Mouse (Mus musculus) CH12.LX (cell line): ENCODE measurements around the gene Efnb1.

ENCODE experiments used
- CTCF ChIP-seq, 2 experiments: IDR thresholded peaks in 1 of 2; conservative IDR thresholded peaks in 1 of 2; 2 replicates each; pipeline ENCODE4 v1.5.1; 2011 to 2012; ENCODE audit warnings: low read depth in 2 of 2, low read length in 2 of 2, improper control_type of control experiment in 1 of 2, inconsistent platforms in 1 of 2, mild to moderate bottlenecking in 1 of 2, moderate library complexity in 1 of 2
- E2F4 ChIP-seq: IDR thresholded peaks from 2 replicates; pipeline ENCODE4 v1.6.1; 2011; ENCODE audit warnings: low read depth, low read length, improper control_type of control experiment; ENCODE audit not compliant: insufficient replicate concordance
- ELF1 ChIP-seq: IDR thresholded peaks from 2 replicates; pipeline ENCODE4 v1.6.1; 2014; ENCODE audit warnings: low read depth, mild to moderate bottlenecking, inconsistent platforms, low read length, improper control_type of control experiment
- GABPA ChIP-seq: IDR thresholded peaks from 2 replicates; pipeline ENCODE4 v1.6.1; 2012; ENCODE audit warnings: low read depth, low read length, improper control_type of control experiment, inconsistent platforms; ENCODE audit not compliant: insufficient replicate concordance
- JUN ChIP-seq: IDR thresholded peaks from 2 replicates; pipeline ENCODE4 v1.6.1; 2011; ENCODE audit warnings: low read depth, mild to moderate bottlenecking, low read length, improper control_type of control experiment, moderate library complexity; ENCODE audit not compliant: insufficient read depth
- MAX ChIP-seq: IDR thresholded peaks from 2 replicates; pipeline ENCODE4 v1.6.1; 2011; ENCODE audit warnings: low read length, improper control_type of control experiment
- MYC ChIP-seq: IDR thresholded peaks from 2 replicates; pipeline ENCODE4 v1.6.1; 2011; ENCODE audit warnings: low read depth, mild to moderate bottlenecking, improper control_type of control experiment, low read length
- POLR2A ChIP-seq: IDR thresholded peaks from 2 replicates; pipeline ENCODE4 v1.6.1; 2011; ENCODE audit warnings: low read depth, mild to moderate bottlenecking, improper control_type of control experiment, low read length
- SMC3 ChIP-seq: IDR thresholded peaks from 2 replicates; pipeline ENCODE4 v1.6.1; 2011; ENCODE audit warnings: low read depth, low read length, improper control_type of control experiment
- TCF12 ChIP-seq: IDR thresholded peaks from 2 replicates; pipeline ENCODE4 v1.6.1; 2014; ENCODE audit warnings: low read depth, mild to moderate bottlenecking, inconsistent platforms, low read length, improper control_type of control experiment
- USF1 ChIP-seq: IDR thresholded peaks from 2 replicates; pipeline ENCODE4 v1.6.1; 2014; ENCODE audit warnings: low read depth, mild to moderate bottlenecking, inconsistent platforms, low read length, improper control_type of control experiment
- ZC3H11A ChIP-seq: IDR thresholded peaks from 2 replicates; pipeline ENCODE4 v1.6.1; 2012; ENCODE audit warnings: low read depth, mild to moderate bottlenecking, inconsistent platforms, low read length, improper control_type of control experiment
- ZMIZ1 ChIP-seq: IDR thresholded peaks from 2 replicates; pipeline ENCODE4 v1.6.1; 2012; ENCODE audit warnings: low read depth, mild to moderate bottlenecking, inconsistent platforms, low read length, improper control_type of control experiment
- ZNF384 ChIP-seq: IDR thresholded peaks from 2 replicates; pipeline ENCODE4 v1.6.1; 2012; ENCODE audit warnings: low read depth, low read length, improper control_type of control experiment, inconsistent platforms

- TF ChIP-seq MAX (no peak), JUN (no peak), ELF1 (no peak), POLR2A (no peak), CTCF (conservative IDR thresholded peaks at IDR 0.05 in 1 of 2, IDR thresholded peaks at IDR 0.05 in 1 of 2; ENCODE audit: low read depth in 2 of 2, low read length in 2 of 2) (no peak), TCF12 (no peak), E2F4 (no peak), ZNF384 (no peak), MYC (no peak), GABPA (no peak), ZMIZ1 (no peak), USF1 (no peak), SMC3 (no peak), ZC3H11A (no peak)
These were observed 9.6 kb downstream of the Efnb1 start for GRCm38 (mm10) chrX:99145561-99145960.
